Mouse (Mus musculus): Measurements from ENCODE around the gene Ift172.
A peak's percentile ranks its signal among the peaks of the same experiment; 100 is the strongest.

Gene Ift172

GRCm38 (mm10) chr5:31257616-31258015, 33.3 kb downstream of the Ift172 start:
- DNase-seq (ENCODE audit: low spot score in 2 of 2), result no peak

DNA sequence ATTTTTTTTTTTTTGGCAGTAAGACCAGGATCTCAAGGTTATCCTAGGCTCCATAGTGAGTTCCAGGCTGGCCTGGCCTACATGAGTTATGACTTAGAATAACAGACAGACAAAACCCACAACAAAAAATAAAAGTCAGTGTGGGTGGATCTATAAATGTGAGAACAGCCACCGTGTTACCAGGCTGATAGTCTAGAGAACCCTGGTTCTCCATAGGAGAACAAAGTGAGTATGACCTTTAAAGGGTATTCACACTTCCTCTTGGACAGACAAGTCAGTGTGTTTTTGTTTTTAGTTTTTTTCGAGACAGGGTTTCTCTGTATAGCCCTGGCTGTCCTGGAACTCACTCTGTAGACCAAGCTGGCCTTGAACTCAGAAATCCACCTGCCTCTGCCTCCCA, 34.9 kb downstream of the Ift172 start:
- no peak for DNase-seq (ENCODE audit: low spot score in 2 of 2)

DNA sequence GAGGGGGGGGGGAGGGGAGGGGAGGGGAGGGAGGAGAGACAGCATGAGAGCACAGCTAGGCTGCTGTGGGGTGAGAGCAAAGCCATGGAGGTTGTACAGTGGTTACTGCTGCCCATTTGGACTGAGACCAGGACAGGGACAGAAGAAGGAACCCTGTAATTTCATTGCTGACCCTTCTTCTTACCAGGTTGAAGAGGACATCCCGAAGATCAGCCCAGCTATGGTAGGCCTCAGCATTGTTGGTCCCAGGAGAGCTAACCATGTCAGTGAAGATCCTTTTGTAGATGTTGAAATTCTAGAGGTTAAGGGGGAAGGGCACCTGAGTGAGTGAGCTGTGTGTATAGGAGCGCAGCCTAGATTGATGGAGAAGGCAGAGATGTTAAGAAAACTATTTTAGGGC, 35.5 kb downstream of the Ift172 start:
- DNase-seq (ENCODE audit: low spot score in 2 of 2), result no peak

DNA sequence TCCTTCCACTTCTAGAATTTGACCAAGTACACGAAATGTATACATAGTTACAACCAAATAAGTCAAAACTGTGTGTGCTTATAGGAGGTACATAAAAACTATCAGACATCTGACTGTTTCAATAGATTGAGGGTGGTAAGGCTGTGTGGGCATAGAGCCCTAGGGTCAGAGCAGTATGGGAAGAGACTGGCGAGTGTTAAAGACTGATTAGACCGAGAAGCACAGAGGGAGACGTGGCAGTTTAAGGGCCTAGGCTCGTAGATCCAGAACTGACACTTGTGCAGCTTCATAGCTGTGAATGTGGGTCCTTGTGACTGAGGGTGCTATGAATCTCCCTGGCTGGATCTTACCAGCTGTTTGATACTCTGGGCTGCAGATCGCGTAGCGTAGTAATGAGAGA, 36.0 kb downstream of the Ift172 start:
- no peak for DNase-seq (ENCODE audit: low spot score in 2 of 2)

- no peak for DNase-seq (ENCODE audit: low spot score in 2 of 2)
These were observed 36.5 kb downstream of the Ift172 start for GRCm38 (mm10) chr5:31254452-31254851.

- DNase-seq (ENCODE audit: low spot score in 2 of 2), result no peak
These were observed 37.1 kb downstream of the Ift172 start for GRCm38 (mm10) chr5:31253806-31254205.

- DNase-seq (ENCODE audit: low spot score in 2 of 2), result no peak
These were observed 37.9 kb downstream of the Ift172 start for GRCm38 (mm10) chr5:31252795-31253545.

GRCm38 (mm10) chr5:31252151-31252550, 38.8 kb downstream of the Ift172 start:
- DNase-seq (ENCODE audit: low spot score in 2 of 2), result no peak

GRCm38 (mm10) chr5:31251541-31252101, 39.3 kb downstream of the Ift172 start, which contains the start of gene Krtcap3:
Gene Krtcap3 (plus strand): TSS chr5:31251691.
- DNase-seq (ENCODE audit: low spot score in 2 of 2), result no peak

DNA sequence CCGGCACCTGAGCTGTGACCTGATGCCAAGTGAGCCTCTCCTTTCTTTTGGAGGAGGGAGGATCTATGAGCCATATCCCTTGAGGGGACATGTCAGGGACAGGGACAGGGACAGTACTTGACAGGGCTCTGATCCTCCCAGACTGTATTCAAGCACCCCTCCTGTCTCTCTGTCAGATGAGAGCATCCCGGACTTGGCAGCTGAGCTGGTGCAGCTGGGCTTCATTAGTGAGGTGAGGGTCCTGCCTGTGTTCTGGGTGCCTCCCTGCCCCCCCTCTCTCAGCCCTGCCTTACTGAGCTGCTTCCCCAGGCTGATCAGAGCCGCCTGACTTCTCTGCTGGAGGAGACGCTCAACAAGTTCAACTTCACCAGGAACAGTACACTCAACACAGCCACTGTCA, 40.2 kb downstream of the Ift172 start:
- no peak for DNase-seq (ENCODE audit: low spot score in 2 of 2)

DNA sequence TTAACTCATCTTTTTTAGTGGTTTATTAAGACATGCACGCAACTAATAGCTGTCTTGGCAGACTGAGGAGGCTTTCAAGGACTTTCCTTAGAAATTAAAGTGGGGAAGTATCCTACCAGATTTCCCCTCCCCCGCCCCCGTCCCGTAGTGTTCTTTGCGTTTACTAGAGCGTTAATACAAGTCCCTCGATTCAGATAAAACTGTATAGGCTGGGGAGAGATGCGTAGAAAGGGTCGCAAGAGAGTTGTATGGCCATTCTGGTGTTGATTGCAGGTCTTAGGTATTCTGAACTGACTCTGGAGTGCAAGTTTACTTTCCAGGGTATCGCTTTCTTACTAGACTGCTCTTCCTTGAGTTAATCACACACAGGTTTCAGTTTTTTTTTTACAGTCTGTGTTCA, 48.7 kb downstream of the Ift172 start:
- no peak for DNase-seq (ENCODE audit: low spot score in 2 of 2)

- no peak for DNase-seq (ENCODE audit: low spot score in 2 of 2)
These were observed 49.3 kb downstream of the Ift172 start for GRCm38 (mm10) chr5:31241522-31242034.

GRCm38 (mm10) chr5:31240637-31241521, 50.0 kb downstream of the Ift172 start, which contains the start of the genes Nrbp1 and Gm9970:
Gene Nrbp1 (plus strand): TSS chr5:31240864.
Gene Gm9970 (minus strand): TSS chr5:31241232.
- DNase-seq (ENCODE audit: low spot score in 2 of 2), result peak; percentile 96 to 97

DNA sequence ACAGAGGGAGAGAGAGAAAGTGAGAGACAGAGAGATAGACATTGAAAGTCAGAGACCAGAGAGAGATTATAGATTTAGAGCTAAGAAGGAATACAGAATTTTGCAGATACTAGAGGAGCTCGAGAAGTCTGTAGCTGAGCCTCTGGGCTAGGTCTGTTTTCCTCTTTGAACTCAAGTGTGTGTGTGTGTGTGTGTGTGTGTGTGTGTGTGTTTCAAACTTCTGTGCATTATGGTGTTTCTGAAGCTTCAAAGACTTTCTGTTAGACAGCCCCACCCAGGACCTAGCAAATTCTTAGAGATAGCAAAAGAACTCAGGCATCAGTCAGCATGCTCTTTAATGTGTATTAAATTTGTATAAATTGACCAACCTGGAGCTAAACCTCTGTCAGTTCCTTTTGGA, 64.3 kb downstream of the Ift172 start:
- no peak for DNase-seq (ENCODE audit: low spot score in 2 of 2)

GRCm38 (mm10) chr5:31222696-31223095, 68.2 kb downstream of the Ift172 start:
- no peak for DNase-seq (ENCODE audit: low spot score in 2 of 2)

DNA sequence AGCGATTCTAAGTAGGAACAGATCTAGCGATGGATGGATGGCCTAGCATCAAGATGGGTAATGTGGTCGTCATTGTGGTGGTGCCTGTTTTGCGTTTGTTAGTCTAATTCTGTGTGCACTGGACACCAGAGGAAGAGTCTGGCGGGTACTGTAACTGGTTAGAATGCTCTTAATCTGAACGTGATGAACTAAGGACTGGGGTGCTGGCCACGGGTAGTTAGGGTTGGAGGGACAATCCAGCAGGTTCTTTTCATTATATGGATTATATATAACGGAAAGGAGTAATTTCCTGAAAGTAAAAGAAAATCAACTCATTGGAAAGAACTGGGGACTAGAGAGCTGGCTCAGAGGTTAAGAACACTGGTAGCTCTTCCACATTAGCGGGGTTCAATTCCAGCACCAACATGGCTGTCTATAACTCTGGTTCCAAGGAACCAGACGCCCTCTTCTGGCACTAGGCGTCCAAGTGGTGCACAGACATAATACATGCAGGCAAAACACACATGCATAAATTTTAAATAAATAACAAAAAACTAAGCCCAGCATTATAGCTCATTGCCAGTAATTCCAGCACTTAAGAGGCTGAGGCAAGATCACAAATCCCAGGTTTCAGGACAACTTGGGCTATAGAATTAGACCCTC, 69.5 kb downstream of the Ift172 start:
- peak in 1 of 2 experiments; percentile 56 for DNase-seq (ENCODE audit: low spot score in 2 of 2)

- peak; percentile 95 for DNase-seq (ENCODE audit: low spot score in 2 of 2)
These were observed 70.2 kb downstream of the Ift172 start, which contains the start of gene Ppm1g for GRCm38 (mm10) chr5:31220448-31221303. Gene Ppm1g (minus strand): TSS chr5:31220687.

DNA sequence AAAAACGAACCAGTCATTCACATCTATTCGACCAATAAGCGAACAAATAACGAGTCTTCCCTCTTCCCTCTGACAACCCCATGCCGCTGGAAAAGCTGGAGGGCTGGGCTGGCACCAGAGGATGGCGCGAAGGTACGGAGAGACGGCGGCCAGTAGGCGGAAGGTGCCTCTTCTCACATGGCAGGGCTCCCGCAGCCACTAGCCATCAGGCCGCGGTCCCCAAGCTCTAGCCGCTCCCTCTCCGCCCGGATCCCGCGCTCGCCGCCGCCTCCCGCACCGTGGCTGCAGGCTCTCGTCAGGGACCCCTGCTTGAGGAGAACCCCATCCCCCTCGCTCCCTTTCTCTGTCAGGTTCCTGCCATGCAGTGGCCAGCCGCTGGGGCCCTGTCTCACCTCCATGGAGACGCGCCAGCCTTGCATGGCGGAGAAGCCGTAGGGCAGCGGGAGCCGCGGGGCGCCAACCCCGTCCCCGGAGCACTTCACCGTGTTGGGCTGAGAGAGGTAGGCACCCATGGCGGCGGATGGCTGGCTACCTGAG, 70.9 kb downstream of the Ift172 start:
- DNase-seq (ENCODE audit: low spot score in 2 of 2), result peak; percentile 33 to 40

- no peak for DNase-seq (ENCODE audit: low spot score in 2 of 2)
These were observed 71.4 kb downstream of the Ift172 start for GRCm38 (mm10) chr5:31219474-31219873.

DNA sequence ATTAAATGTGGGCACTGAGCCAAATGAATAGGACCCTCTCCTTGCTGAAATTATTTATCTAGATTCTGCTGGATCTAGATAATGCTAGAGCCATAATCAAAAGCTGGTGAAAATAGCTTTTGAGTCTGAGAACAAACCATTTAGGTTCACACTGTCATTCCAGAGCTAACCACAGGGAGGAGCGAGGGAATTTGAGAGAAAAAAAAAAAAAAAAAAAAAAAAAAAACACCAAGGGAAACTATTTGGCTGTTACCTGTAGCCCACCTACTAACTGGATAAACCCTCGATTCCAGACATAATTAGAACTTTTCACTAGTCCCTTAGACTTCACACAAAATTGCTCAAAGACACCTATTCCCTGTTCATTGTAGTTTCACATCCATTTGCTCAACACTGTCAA, 71.8 kb downstream of the Ift172 start:
- no peak for DNase-seq (ENCODE audit: low spot score in 2 of 2)
